Mouse (Mus musculus) cortical plate, adult 2 months (tissue): ENCODE measurements around the gene Ptprn2.

Experiments used
- CTCF ChIP-seq: fragments of 200-500 bp; IDR thresholded peaks from 2 replicates; pipeline ENCODE4 v1.5.1; 2011; ENCODE audit warnings: mild to moderate bottlenecking, control low read depth, low read length; ENCODE audit not compliant: insufficient read depth; ENCODE audit errors: extremely low read depth
- POLR2A ChIP-seq: fragments of 200-500 bp; IDR thresholded peaks from 2 replicates; pipeline ENCODE4 v1.6.1; 2011; ENCODE audit warnings: mild to moderate bottlenecking, low read length, control low read depth; ENCODE audit not compliant: insufficient read depth; ENCODE audit errors: extremely low read depth

GRCm38 (mm10) chr12:117135205-117135604 is 649.7 kb downstream of the Ptprn2 start:
- no peak for TF ChIP-seq POLR2A
- no peak for TF ChIP-seq CTCF
